Mouse (Mus musculus) mesoderm, embryonic 11.5 days (tissue): ENCODE measurements around the gene Gdnf.

Source experiments
- DNase-seq: peaks from one replicate; pipeline ENCODE4 v3.0.0-alpha.2; 2012; ENCODE audit warnings: low read depth, low spot score

Gene Gdnf

DNA sequence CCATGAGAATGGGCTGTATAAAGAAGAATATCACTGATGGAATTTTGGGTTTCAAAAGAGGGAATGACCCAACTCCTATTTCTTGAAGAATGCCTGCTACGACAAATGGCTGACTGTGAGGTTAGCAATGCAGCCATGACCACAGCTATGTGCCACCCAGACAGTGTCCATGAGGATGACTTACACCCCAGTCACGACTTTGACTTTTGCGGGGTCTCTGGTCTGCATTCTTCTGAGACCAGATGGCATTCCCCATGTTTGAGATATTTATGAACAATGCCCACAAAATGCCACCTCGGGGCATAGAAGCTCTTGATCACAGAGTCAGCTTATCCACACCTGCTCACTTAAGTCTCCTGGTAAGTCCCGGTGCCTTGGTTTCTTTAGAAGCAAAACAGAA lies 52.2 kb downstream of the Gdnf start:
- no peak for DNase-seq

DNA sequence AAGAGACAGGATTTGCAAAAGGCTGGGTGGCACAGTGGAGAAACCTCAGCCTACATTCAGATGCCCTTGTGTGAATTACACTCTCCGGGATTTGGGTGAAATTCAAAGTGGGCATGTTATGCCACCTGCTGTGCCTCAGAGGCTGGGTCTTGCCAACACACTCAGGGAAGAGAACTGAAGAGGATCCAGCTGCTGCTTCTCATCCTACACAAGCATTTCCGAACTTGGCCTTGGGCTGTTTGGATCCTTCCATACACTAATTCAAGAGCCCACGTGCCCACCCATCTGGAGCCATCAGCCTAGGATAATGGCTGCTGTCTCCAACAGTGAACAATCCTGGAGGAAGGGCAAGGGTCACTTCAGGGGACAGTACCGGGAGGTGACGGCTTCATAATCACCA lies 52.7 kb downstream of the Gdnf start:
- DNase-seq, result no peak

DNA sequence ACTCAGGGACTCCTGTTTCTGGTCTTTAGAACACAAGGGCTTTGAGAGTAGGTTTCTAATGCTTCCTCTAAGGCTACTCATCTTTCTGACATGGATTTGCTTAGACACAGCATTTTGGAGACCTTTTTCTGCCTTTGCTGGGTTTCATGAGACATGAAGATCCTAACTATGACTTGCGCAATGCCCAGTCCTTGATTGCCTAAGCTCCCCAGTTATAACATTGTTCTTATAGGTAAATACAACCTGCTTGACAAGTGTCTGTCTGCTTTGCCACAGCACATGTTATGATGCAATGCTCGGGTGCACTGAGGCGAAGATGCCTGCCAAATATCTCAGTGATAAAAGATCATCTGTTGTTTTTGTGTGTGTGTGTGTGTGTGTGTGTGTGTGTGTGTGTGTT lies 54.7 kb downstream of the Gdnf start:
- DNase-seq, result no peak

DNA sequence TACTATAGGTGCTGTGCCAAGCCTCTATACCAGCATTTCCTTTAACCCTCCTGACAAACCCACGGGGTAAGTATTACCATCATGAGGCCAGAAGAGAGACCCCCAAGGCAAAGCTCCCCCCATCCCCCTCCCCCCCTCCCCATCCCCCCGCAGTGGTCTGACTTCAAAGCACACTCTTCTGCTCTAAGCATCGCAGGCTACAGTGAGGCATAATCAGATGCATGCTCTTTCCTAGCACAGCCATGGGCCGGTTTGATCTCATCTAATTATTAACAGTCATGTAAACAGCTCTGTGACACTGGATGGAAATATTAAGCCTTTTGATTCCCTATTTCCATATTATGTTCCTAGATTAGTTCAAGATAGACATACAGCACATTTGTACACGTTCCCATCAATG lies 61.8 kb downstream of the Gdnf start:
- no peak for DNase-seq

DNA sequence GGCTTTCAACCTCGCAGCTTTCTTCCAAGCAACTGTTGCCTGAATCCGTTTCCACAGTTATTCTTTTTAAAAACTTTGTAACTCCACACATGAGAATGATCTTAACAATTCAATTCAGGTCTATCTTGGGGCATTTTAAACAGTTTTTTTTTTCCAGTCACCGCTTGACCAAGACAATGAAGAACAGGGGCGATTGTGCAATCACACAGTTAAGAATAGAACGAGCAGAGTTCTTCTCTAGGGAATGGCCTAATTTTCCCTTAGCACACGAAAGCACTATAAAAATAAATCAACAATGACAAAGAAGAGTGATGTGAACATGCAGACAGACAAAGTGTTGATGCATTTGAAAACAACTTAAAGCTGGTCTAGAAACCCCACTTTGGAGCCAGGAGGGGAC lies 65.2 kb downstream of the Gdnf start:
- no peak for DNase-seq

DNA sequence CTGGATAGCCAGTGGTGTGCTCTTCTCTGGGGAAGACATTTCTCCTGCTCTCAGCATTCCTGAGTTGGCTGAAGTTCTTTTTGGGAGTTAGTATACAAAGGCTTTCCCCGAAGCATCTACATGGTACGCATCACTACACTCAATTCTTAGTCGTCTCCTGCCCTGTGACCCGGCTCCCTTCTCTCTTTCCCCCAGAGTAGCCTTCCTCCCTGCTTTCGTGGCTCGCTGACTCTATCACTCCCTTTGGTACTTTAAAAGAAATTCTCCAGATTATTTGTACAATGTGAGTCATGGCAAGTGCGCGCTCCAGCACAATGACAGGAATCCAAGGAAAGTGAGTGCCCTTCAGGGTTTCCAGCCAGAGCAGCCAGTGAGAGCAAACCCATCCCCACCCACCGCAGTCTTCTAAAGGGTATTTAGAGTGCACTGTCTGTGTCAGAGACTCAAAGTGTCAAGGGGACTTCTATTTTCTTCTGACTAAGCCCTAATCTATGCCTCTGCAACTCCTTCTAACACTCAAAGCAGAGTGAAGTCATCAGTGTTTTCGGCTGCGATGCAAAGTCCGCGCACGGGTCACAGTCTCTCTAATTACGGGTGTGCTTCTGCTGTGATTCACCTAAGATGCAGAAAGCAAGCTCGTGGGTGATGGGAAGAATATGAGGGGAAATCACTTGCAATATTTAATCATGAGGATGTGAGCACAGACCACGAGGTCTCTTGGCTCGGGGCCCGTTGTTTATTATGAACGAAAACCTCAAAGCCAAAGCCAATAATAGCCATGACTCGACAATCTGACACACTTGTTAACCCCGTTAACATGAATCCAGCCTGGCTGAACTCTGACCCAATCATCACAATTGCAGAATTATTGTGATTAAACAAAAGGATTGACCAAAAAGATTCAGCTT lies 67.2 kb downstream of the Gdnf start:
- no peak for DNase-seq

DNA sequence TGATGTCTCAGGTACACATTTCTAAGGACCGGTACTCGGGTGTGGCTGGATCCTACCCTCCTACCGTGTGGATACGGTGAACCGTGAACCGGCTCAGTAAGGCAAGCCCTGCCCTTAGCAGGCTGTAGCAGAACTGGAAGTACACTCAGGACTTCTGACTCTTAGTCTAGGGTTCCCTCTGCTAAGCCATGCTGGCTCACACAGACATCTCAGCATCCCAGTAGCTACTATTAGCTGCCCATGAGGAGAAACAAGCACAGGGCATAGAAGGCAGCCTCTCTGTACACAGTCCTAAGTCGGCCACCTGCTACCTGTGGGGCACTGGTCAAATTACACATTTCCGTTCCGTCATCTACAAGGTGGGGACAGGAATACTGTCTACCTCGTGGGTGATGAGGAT lies 68.2 kb downstream of the Gdnf start:
- DNase-seq, result no peak

DNA sequence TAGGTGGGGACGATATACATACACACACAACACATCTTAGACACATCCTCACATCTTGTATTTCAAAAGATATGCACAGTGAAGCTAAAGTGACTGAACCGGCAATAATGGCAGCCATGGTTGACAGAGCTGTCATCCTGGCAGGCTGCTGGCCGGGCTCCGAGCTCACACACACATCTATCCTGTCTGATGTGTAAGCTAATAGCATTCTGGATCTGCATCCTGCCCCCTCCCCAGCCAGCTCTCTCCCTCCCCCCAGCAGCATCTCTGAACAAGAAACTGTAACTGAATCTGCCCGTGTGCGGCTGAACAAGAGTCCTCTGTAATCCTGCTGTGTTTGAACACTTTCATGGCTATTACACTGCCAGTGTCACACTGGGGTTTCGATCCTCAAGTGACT lies 69.3 kb downstream of the Gdnf start:
- no peak for DNase-seq

DNA sequence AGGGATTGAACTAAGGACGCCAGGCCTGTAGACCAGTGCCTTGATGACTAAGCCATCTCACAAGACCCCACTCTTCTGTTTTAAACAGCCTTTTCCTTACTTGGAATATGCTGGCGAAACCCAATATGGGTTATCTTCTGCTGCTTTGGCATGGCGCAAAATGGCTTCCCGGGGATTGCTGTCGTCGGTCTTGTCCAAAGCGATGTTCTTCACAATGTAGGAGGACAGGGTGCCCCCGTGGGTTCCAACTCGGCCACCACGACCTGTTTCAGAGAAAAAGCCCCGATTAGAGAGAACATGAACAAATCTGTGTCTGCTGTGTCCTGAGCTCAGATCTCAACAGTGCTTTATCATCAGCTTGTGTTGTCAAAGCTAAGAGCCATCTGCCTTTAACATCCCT lies 73.5 kb downstream of the Gdnf start:
- DNase-seq, result no peak

DNA sequence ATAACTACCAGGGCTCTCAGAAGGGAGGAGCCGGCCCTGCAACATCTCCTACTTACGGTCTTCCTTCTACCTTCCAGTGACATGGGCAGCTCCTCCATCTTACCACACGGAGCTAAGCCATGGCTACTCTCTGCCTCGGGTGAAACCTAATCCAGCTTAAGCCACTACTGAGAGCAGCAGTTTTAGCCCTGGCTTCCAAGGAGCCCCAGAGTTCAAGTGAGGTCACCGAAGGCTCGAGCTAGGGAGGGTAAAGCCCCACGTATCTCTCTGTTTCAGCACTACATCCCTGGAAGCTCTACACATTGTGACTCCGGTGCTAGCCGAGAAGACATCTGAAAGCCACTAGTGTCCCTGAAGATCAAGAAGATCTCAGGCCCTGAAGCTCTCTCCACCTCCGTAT lies 74.5 kb downstream of the Gdnf start:
- DNase-seq, result no peak

DNA sequence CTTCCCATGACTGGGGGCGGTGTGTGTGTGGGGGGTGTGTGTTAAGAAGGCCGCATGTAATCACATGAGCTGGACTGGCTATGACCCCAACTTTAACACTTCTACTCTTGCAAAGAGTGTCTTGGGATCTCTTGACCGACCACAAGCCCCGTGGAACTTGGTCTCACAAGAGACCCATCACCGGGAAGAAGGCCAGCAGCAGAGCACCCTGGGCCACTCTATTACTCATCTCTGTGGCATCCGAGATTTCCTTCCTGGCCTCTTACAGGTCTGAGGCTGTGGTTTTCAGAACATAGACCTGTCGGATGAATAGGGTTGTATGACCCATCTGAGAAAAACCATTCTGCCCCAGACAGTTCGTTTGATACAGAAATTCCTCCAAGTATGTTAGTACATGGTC lies 75.9 kb downstream of the Gdnf start:
- no peak for DNase-seq
